Mouse (Mus musculus) CH12.LX (cell line): ENCODE measurements around the gene Habp4. TPM values are rescaled to one million over a fixed set of nuclear protein-coding genes. Genes with fewer than 3 reads are reported as not detected.

ENCODE experiments used
- DNase-seq: peaks from one replicate; pipeline ENCODE4 v3.0.0-alpha.2; 2013; ENCODE audit errors: extremely low read depth
- H3K27ac ChIP-seq: 2 replicates; pipeline ENCODE4 v1.5.1; 2012; ENCODE audit warnings: low read depth, mild to moderate bottlenecking, control low read depth, moderate library complexity; ENCODE audit not compliant: insufficient read depth
- H3K27me3 ChIP-seq: replicated peaks from 2 replicates; pipeline ENCODE3; 2012; ENCODE audit warnings: inconsistent platforms
- H3K36me3 ChIP-seq, 2 experiments: replicated peaks in 1 of 2; 2 replicates each; pipeline versions ENCODE3 to v1.6.1; 2012; ENCODE audit warnings: inconsistent platforms in 1 of 2, low read length in 1 of 2, mild to moderate bottlenecking in 1 of 2, mixed read lengths in 1 of 2, moderate library complexity in 1 of 2; ENCODE audit not compliant: control insufficient read depth in 1 of 2, insufficient read depth in 1 of 2
- H3K4me1 ChIP-seq, 2 experiments: 2 replicates each; pipeline ENCODE4 v1.6.1; 2012; ENCODE audit warnings: inconsistent platforms in 1 of 2, moderate library complexity in 1 of 2; ENCODE audit not compliant: insufficient read depth in 2 of 2, control insufficient read depth in 1 of 2
- H3K4me2 ChIP-seq: 2 replicates; pipeline ENCODE4 v1.6.1; 2012; ENCODE audit warnings: low read depth, mild to moderate bottlenecking, control low read depth; ENCODE audit not compliant: poor library complexity, insufficient read depth, severe bottlenecking
- H3K4me3 ChIP-seq, 3 experiments: fragments of 150-350 bp in 1 of 3; sonication (generic) in 1 of 3; replicated peaks in 1 of 3; 2 replicates each; pipeline versions ENCODE3 to v1.5.1; 2011 to 2012; ENCODE audit warnings: low read depth in 2 of 3, low read length in 2 of 3, mild to moderate bottlenecking in 2 of 3, moderate library complexity in 2 of 3, control low read depth in 1 of 3, improper control_type of control experiment in 1 of 3, inconsistent platforms in 1 of 3, mixed read lengths in 1 of 3; ENCODE audit not compliant: poor library complexity in 1 of 3
- H3K79me2 ChIP-seq: replicated peaks from 2 replicates; pipeline ENCODE4 v1.6.1; 2012; ENCODE audit warnings: mild to moderate bottlenecking, moderate library complexity; ENCODE audit not compliant: control insufficient read depth, poor library complexity, insufficient read depth, severe bottlenecking; ENCODE audit errors: extremely low read depth
- H3K9ac ChIP-seq: 2 replicates; pipeline ENCODE4 v1.6.1; 2012; ENCODE audit warnings: low read depth, mild to moderate bottlenecking, control low read depth, moderate library complexity; ENCODE audit not compliant: insufficient read depth
- H3K9me3 ChIP-seq: replicated peaks from 2 replicates; pipeline ENCODE3; 2012; ENCODE audit warnings: low read length, inconsistent platforms, mixed read lengths
- BHLHE40 ChIP-seq: IDR thresholded peaks from 2 replicates; pipeline ENCODE4 v1.6.1; 2011; ENCODE audit warnings: mild to moderate bottlenecking, low read depth, low read length, improper control_type of control experiment
- dilution Hi-C: fragments of 300-500 bp; cut with MboI; formaldehyde crosslinking; loops from 2 replicates; pipeline ENCODE4 v1.14.3; 2020; ENCODE audit warnings: low sequenced_read_pairs; ENCODE audit not compliant: extremely low pct_unique_long_range_greater_than_20kb, extremely low pct_ligation_motif_present
- in situ Hi-C: fragments of 300-500 bp; cut with MboI; formaldehyde crosslinking; loops from 3 replicates; pipeline ENCODE4 v1.14.3; 2019; ENCODE audit warnings: low sequenced_read_pairs, low pct_ligation_motif_present, low pct_unique_long_range_greater_than_20kb, mixed read lengths
- polyA plus RNA-seq: library from polyadenylated mRNA; unstranded; fragments of >175 nt; gene quantifications from 2 replicates; pipeline ENCODE4 v1.2.1, GENCODE M21; 2012; ENCODE audit warnings: low read depth; ENCODE audit not compliant: insufficient read length
- total RNA-seq, 2 experiments: library from RNA; depleted of rRNA; stranded (reverse); fragments of 300-350 nt in 1 of 2; fragments of >200 nt in 1 of 2; gene quantifications; 2 replicates each; pipeline ENCODE4 v1.2.3; 2012 to 2014

Gene Habp4
- total and polyA plus RNA-seq, 3 experiments, result 3.3 to 3.5 (median 3.3) TPM

DNA sequence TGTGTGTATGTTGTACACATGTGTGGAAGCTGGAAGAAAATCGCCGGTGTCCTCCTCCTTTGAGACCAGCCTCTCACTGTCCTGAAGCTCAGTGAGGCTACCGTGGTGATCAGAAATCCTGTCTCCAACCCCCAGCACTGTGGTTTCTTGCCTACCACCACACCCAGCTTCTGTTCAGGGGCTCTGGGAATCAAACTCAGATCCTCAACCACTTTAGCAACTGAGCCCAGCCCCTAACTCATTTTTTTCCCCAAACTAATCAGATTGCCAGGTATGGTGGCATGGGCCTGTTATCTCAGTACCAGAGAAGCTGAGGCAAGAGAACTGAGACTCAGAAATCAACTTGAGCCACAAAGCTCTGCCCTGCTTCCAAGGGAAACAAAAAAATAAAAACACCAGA lies 74.2 kb downstream of the Habp4 start:
- Histone ChIP-seq H3K4me2 (no peak overlapping the region), H3K4me3 (no peak overlapping the region), H3K27me3 (no peaks in the 10 kb centered on the region), H3K36me3 (no peaks in the 10 kb centered on the region), H3K79me2 (no peaks in the 10 kb centered on the region), H3K4me1 (peaks cover 2 to 8% of the 10 kb centered on the region in 2 experiments; a peak in 2 of 4 replicates), H3K9ac (no peak overlapping the region), H3K9me3 (no peaks in the 10 kb centered on the region), H3K27ac (no peak overlapping the region)
- no peak for DNase-seq
- in situ Hi-C loops (no loop called here), dilution Hi-C loops (no loop called here)
- TF ChIP-seq BHLHE40, result no peak

Other genes starting within 250 kb of the Habp4 start
- gene Hsd17b3, start 72.6 kb upstream of the Habp4 start, total RNA-seq (2012; rRNA removed), result not detected in 2 replicates
- not detected in 2 replicates for gene Hsd17b3, start 72.6 kb upstream of the Habp4 start, total RNA-seq (2014; rRNA removed)
- not detected in 2 replicates for gene Hsd17b3, start 72.6 kb upstream of the Habp4 start, polyA plus RNA-seq
- 9.2 and 10.3 TPM in 2 replicates for gene Slc35d2, start 32.5 kb upstream of the Habp4 start, total RNA-seq (2012; rRNA removed)
- gene Slc35d2, start 32.5 kb upstream of the Habp4 start, total RNA-seq (2014; rRNA removed), result 15.4 and 19.4 TPM in 2 replicates
- 16.9 and 17.2 TPM in 2 replicates for gene Slc35d2, start 32.5 kb upstream of the Habp4 start, polyA plus RNA-seq
- gene Zfp367, start 8.6 kb upstream of the Habp4 start, total RNA-seq (2012; rRNA removed), result 12.6 and 17.0 TPM in 2 replicates
- 33.7 and 39.2 TPM in 2 replicates for gene Zfp367, start 8.6 kb upstream of the Habp4 start, total RNA-seq (2014; rRNA removed)
- gene Zfp367, start 8.6 kb upstream of the Habp4 start, polyA plus RNA-seq, result 17.3 and 23.8 TPM in 2 replicates
- 2.9 and 5.5 TPM in 2 replicates for gene Cdc14b, start 113.5 kb downstream of the Habp4 start, total RNA-seq (2012; rRNA removed)
- 2.7 and 3.8 TPM in 2 replicates for gene Cdc14b, start 113.5 kb downstream of the Habp4 start, total RNA-seq (2014; rRNA removed)
- gene Cdc14b, start 113.5 kb downstream of the Habp4 start, polyA plus RNA-seq, result 4.6 and 4.8 TPM in 2 replicates
- 9.1 and 12.2 TPM in 2 replicates for gene Aaed1, start 150.9 kb downstream of the Habp4 start, total RNA-seq (2012; rRNA removed)
- 19.3 and 22.1 TPM in 2 replicates for gene Aaed1, start 150.9 kb downstream of the Habp4 start, total RNA-seq (2014; rRNA removed)
- 8.2 and 8.3 TPM in 2 replicates for gene Aaed1, start 150.9 kb downstream of the Habp4 start, polyA plus RNA-seq
- gene Ctsl, start 209.1 kb downstream of the Habp4 start, total RNA-seq (2012; rRNA removed), result 0.89 and 1.8 TPM in 2 replicates
- gene Ctsl, start 209.1 kb downstream of the Habp4 start, total RNA-seq (2014; rRNA removed), result 4.6 and 5.7 TPM in 2 replicates
- gene Ctsl, start 209.1 kb downstream of the Habp4 start, polyA plus RNA-seq, result 6.5 and 8.1 TPM in 2 replicates